Mouse (Mus musculus) midbrain, embryonic 13.5 days (tissue): ENCODE data around the gene Urb1. TPM values are rescaled to one million over a fixed set of nuclear protein-coding genes. Genes with fewer than 3 reads are reported as not detected.
A peak's percentile ranks its signal among the peaks of the same experiment; 100 is the strongest.

Source experiments
- ATAC-seq: fragments of 200-750 bp; cut with Nextera tagmentation; 2 replicates; pipeline ENCODE4 v1.8.0; 2017; ENCODE audit warnings: mild to moderate bottlenecking, moderate TSS enrichment, moderate library complexity
- H3K27ac ChIP-seq: fragments of 300-500 bp; sonication (generic); 2 replicates; pipeline ENCODE4 v1.5.1; 2015; ENCODE audit warnings: inconsistent platforms, mild to moderate bottlenecking, moderate library complexity
- H3K27me3 ChIP-seq: fragments of 300-500 bp; sonication (generic); 2 replicates; pipeline ENCODE4 v1.6.1; 2015; ENCODE audit warnings: mild to moderate bottlenecking, inconsistent platforms
- H3K36me3 ChIP-seq: fragments of 300-500 bp; sonication (generic); 2 replicates; pipeline ENCODE4 v1.6.1; 2015; ENCODE audit warnings: mild to moderate bottlenecking, inconsistent platforms
- H3K4me1 ChIP-seq: fragments of 300-500 bp; sonication (generic); replicated peaks from 2 replicates; pipeline ENCODE4 v1.6.1; 2015; ENCODE audit warnings: inconsistent platforms
- H3K4me2 ChIP-seq: fragments of 300-500 bp; sonication (generic); replicated peaks from 2 replicates; pipeline ENCODE4 v1.6.1; 2015; ENCODE audit warnings: moderate library complexity, mild to moderate bottlenecking, inconsistent platforms
- H3K4me3 ChIP-seq: fragments of 300-500 bp; sonication (generic); replicated peaks from 2 replicates; pipeline ENCODE4 v1.5.1; 2015; ENCODE audit warnings: mild to moderate bottlenecking, inconsistent platforms
- H3K9ac ChIP-seq: fragments of 300-500 bp; sonication (generic); replicated peaks from 2 replicates; pipeline ENCODE4 v1.6.1; 2015; ENCODE audit warnings: mild to moderate bottlenecking, inconsistent platforms
- H3K9me3 ChIP-seq: fragments of 300-500 bp; sonication (generic); 2 replicates; pipeline ENCODE4 v1.6.1; 2016; ENCODE audit warnings: mild to moderate bottlenecking, inconsistent platforms
- whole genome bisulfite sequencing: fragments of 180-500 bp; shearing (Covaris S2); methylation state at CpG from one replicate; pipeline ENCODE4 v1.1.7; 2015; 5-methylcytosine and 5-hydroxymethylcytosine counted together
- polyA plus RNA-seq: library from polyadenylated mRNA; unstranded; fragments of >200 nt; fragmentation: Nextera tagmentation; extraction: Ambion mirVana; gene quantifications from 2 replicates; pipeline ENCODE4 v1.2.1, GENCODE M21; 2015

Gene Urb1
- polyA plus RNA-seq, 1 experiment from 2014 or later, result 8.7 TPM

DNA sequence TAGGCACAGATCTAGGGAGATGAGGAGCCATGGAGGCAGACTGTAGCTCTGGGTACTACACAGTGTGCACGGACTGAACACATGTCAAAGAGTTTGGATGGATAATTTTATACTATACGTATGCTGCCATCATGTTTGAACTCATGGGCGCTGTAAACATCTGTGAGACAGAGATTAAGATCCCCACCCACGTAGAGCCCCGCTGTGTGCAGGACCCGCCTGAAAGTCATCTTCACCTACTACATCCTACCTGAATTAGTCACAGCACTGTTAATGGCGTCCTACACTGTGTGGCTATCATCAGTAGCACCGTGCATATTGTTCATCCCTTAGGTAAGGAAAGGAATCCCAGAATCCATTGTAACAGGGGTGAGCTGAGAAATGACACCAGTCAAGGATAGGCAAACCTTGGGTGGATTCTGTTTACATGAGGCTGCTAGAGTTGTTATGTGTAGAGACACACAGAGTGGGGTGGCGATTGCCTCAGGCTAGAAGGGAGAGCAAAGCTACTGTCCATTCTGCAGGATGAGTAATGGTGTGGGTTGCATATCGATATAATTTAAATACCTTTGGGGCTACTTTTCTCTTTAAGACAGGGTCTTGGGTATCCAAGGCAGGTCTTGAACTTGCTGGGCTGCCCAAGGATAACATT is 12.2 kb upstream of the Urb1 start:
- whole genome bisulfite sequencing, result 92% methylated on average over 10 of the region's 10 CpGs
- Histone ChIP-seq H3K27ac (no peak overlapping the region), H3K36me3 (no peaks in the 10 kb centered on the region), H3K9me3 (no peaks in the 10 kb centered on the region), H3K4me2 (no peak overlapping the region), H3K27me3 (0 out of 2 replicates have a peak, but pooled peaks cover 2% of the 10 kb centered on the region), H3K4me1 (no peaks in the 10 kb centered on the region), H3K4me3 (no peak overlapping the region), H3K9ac (no peak overlapping the region)
- ATAC-seq, result no peak

- no peaks in the 10 kb centered on the region for H3K4me1 ChIP-seq
- WGBS, result 81% methylated on average over 14 of the region's 14 CpGs
- no peak for ATAC-seq
Measured at GRCm38 (mm10) chr16:90821046-90821697, 11.0 kb upstream of the Urb1 start.

DNA sequence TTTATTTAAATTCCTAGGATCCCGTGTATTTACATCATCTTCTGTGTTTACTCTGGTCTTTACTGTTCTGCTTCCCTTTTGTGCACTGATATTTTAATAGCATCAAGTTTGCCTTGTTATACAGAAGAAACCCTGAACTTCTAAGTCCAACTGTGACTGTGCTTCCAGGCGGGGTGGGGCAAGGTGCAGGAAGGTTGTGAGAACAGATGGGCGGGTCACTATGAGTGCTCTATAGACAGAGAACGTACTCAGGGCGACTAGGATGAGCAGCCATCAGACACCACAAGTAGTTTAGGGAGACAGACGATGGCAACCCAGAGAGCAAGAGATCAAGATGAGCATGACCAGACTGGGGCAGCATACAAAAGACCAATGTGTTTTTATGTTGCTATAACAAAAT is 10.1 kb upstream of the Urb1 start:
- Histone ChIP-seq H3K4me1 (no peaks in the 10 kb centered on the region), H3K27ac (no peak overlapping the region), H3K9me3 (no peaks in the 10 kb centered on the region), H3K4me3 (no peak overlapping the region), H3K4me2 (no peak overlapping the region), H3K27me3 (0 out of 2 replicates have a peak, but pooled peaks cover 2% of the 10 kb centered on the region), H3K9ac (no peak overlapping the region), H3K36me3 (no peaks in the 10 kb centered on the region)
- ATAC-seq, result no peak
- WGBS, result 84% methylated on average over 6 of the region's 6 CpGs

More at GRCm38 (mm10) chr16:90821046-90821697, 11.0 kb upstream of the Urb1 start:
- Histone ChIP-seq H3K4me2 (no peak overlapping the region), H3K36me3 (no peaks in the 10 kb centered on the region), H3K4me3 (no peak overlapping the region), H3K27ac (no peak overlapping the region), H3K9ac (no peak overlapping the region), H3K9me3 (no peaks in the 10 kb centered on the region), H3K27me3 (0 out of 2 replicates have a peak, but pooled peaks cover 2% of the 10 kb centered on the region)

- no peak overlapping the region for H3K27ac ChIP-seq
- no peak overlapping the region for H3K4me3 ChIP-seq
- H3K4me1 ChIP-seq, result peaks cover 20% of the 10 kb centered on the region
- H3K9ac ChIP-seq, result no peak overlapping the region
- 93% methylated on average over 5 of the region's 5 CpGs for WGBS
- no peak for ATAC-seq
- H3K9me3 ChIP-seq, result no peaks in the 10 kb centered on the region
- no peaks in the 10 kb centered on the region for H3K36me3 ChIP-seq
- no peaks in the 10 kb centered on the region for H3K27me3 ChIP-seq
- no peak overlapping the region for H3K4me2 ChIP-seq
Measured at GRCm38 (mm10) chr16:90812086-90812485, 1.9 kb upstream of the Urb1 start.

GRCm38 (mm10) chr16:90810716-90811256 is 573 bp upstream of the Urb1 start:
- no peaks in the 10 kb centered on the region for H3K27me3 ChIP-seq
- 48% methylated on average over 11 of the region's 11 CpGs for WGBS
- peak; percentile 66 for ATAC-seq
- H3K9me3 ChIP-seq, result no peaks in the 10 kb centered on the region
- no peaks in the 10 kb centered on the region for H3K36me3 ChIP-seq
- peak overlapping the region; percentile 73 for H3K4me2 ChIP-seq
- peaks cover 20% of the 10 kb centered on the region for H3K4me1 ChIP-seq
- H3K4me3 ChIP-seq, result peak overlapping the region; percentile 59
- peak overlapping the region; percentile 50 for H3K9ac ChIP-seq
- H3K27ac ChIP-seq, result peak overlapping the region; percentile 62; the same call in 1 of the 2 replicates

DNA sequence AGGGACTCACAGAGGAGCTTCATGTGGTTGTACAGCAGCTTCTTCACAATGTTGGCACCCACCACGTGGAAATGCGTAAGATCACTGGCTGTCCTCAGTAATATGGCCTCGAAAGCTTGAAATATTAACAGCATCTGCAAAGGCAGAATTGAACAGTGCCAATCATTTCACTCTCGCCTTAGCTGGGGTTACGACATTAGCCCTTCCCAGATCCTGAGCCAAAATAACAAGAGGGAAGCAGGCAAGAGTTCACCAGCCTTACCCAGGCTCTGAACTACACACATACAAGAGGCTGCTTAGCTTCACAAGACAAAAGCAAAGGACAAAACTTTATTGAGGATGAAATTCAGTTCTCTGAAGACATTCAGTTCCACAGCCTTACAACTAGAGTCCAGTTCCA is 5.7 kb downstream of the Urb1 start:
- Histone ChIP-seq H3K4me3 (no peak overlapping the region), H3K27me3 (no peaks in the 10 kb centered on the region), H3K4me1 (peaks cover 8% of the 10 kb centered on the region), H3K36me3 (peaks cover 45% of the 10 kb centered on the region), H3K9ac (no peak overlapping the region), H3K4me2 (no peak overlapping the region), H3K9me3 (no peaks in the 10 kb centered on the region), H3K27ac (no peak overlapping the region)
- no peak for ATAC-seq
- 92% methylated on average over 5 of the region's 5 CpGs for WGBS

DNA sequence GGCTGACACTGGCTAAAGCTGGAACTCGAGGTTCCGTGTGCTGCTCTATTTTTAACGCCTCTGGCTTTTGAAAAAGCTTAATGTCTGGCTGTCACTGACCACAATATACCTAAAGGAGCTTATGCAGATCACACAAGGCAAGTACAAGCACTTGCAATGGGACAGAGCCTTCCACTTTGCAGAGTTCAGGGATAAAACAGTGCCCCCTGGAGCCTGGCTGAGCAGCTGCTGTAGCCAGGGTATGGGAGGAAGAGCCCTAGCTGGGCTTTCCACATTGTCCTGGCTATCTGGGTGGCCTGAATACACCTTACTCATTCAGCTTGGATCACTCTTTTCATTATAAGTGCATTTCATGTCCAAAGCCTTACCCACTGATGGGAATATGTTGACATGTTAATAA is 8.3 kb downstream of the Urb1 start:
- Histone ChIP-seq H3K4me1 (no peaks in the 10 kb centered on the region), H3K9ac (no peak overlapping the region), H3K36me3 (peaks cover 67% of the 10 kb centered on the region), H3K9me3 (no peaks in the 10 kb centered on the region), H3K4me3 (no peak overlapping the region), H3K27ac (no peak overlapping the region), H3K27me3 (no peaks in the 10 kb centered on the region), H3K4me2 (no peak overlapping the region)
- whole genome bisulfite sequencing, result 56% methylated on average over 3 of the region's 3 CpGs
- no peak for ATAC-seq

DNA sequence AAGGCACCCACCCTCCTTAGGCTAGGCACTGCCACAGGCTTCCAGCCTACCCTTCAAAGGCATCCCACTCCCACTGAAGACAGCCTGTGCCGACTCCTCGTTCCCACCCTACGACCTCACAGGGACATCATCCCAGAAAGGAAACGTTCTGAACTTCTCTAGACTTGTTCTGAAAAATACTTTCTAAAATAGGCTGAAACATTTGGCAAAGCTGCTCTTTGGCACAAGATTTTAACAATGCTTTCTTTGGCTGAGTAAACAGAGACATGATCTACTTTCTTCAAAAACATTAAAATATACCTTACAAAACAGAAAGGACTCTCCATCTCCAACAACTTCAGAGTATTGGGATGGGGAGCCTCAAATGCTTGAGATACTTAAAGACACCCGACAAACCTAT is 9.0 kb downstream of the Urb1 start:
- Histone ChIP-seq H3K27ac (no peak overlapping the region), H3K4me1 (no peaks in the 10 kb centered on the region), H3K36me3 (peaks cover 71% of the 10 kb centered on the region), H3K27me3 (no peaks in the 10 kb centered on the region), H3K4me3 (no peak overlapping the region), H3K4me2 (no peak overlapping the region), H3K9ac (no peak overlapping the region), H3K9me3 (no peaks in the 10 kb centered on the region)
- WGBS, result 90% methylated on average over 5 of the region's 5 CpGs
- no peak for ATAC-seq

GRCm38 (mm10) chr16:90799840-90800239 is 10.4 kb downstream of the Urb1 start:
- ATAC-seq, result no peak
- no peak overlapping the region for H3K27ac ChIP-seq
- no peak overlapping the region for H3K9ac ChIP-seq
- H3K4me2 ChIP-seq, result no peak overlapping the region
- no peaks in the 10 kb centered on the region for H3K9me3 ChIP-seq
- no peaks in the 10 kb centered on the region for H3K4me1 ChIP-seq
- WGBS, result 87% methylated on average over 10 of the region's 10 CpGs
- no peak overlapping the region for H3K4me3 ChIP-seq
- H3K27me3 ChIP-seq, result no peaks in the 10 kb centered on the region
- H3K36me3 ChIP-seq, result peaks cover 84% of the 10 kb centered on the region

DNA sequence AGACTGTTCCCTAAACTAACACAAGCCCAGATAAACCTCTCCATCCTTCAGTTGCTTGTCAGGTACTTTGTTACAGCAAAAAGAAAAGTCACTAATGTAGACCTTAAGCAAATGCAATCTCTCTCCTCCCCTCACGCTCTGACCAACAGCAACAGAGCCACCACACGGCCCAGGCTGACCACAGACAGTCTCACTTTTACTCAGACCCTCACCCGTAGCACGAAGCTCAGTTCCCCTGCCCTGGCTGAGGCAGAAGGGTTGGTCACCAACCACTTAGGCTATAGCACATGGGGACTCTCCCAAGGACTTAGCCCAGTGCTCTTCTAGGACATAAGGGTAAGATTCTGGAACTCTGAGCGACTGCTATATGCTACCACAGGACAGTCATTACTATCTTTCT is 11.4 kb downstream of the Urb1 start:
- H3K9ac ChIP-seq, result no peak overlapping the region
- ATAC-seq, result no peak
- H3K4me2 ChIP-seq, result no peak overlapping the region

GRCm38 (mm10) chr16:90798446-90798845 is 11.8 kb downstream of the Urb1 start:
- Histone ChIP-seq H3K27ac (no peak overlapping the region), H3K4me2 (no peak overlapping the region), H3K9me3 (no peaks in the 10 kb centered on the region), H3K4me1 (no peaks in the 10 kb centered on the region), H3K9ac (no peak overlapping the region), H3K36me3 (peaks cover 80% of the 10 kb centered on the region), H3K27me3 (no peaks in the 10 kb centered on the region), H3K4me3 (no peak overlapping the region)
- WGBS, result 91% methylated on average over 8 of the region's 8 CpGs
- no peak for ATAC-seq

More for the DNA sequence above, 11.4 kb downstream of the Urb1 start:
- Histone ChIP-seq H3K4me1 (no peaks in the 10 kb centered on the region), H3K36me3 (peaks cover 80% of the 10 kb centered on the region), H3K4me3 (no peak overlapping the region), H3K27ac (no peak overlapping the region), H3K27me3 (no peaks in the 10 kb centered on the region), H3K9me3 (no peaks in the 10 kb centered on the region)
- 91% methylated on average over 5 of the region's 5 CpGs for WGBS

DNA sequence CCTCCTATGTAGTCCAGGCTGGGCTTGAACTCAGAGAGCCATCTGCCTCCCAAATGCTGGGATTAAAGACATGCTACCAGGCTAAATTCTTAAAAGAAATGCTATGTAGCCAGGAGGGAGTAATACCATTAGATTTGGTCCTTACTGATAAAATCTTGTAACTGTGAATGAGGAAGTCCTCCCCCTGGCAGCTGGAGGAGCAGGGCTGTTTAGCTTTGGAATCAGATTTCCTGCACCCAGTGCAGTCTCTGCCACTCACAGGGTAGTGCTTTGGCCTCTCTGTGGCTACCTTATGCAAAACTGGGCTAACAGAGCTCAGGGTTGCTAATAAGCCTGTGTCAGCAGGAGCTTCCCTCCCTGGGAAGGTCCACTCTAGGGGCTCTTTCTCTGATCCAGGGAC is 15.5 kb downstream of the Urb1 start:
- H3K36me3 ChIP-seq, result peaks cover 90% of the 10 kb centered on the region
- no peaks in the 10 kb centered on the region for H3K9me3 ChIP-seq
- no peak overlapping the region for H3K4me2 ChIP-seq
- H3K4me3 ChIP-seq, result no peak overlapping the region
- H3K27me3 ChIP-seq, result no peaks in the 10 kb centered on the region
- H3K9ac ChIP-seq, result no peak overlapping the region
- no peak overlapping the region for H3K27ac ChIP-seq
- no peaks in the 10 kb centered on the region for H3K4me1 ChIP-seq
- ATAC-seq, result no peak
